Mouse (Mus musculus) spleen, adult 2 months (tissue): Measurements from ENCODE around the gene Sorbs1.

Experiments
- CTCF ChIP-seq: fragments of 200-500 bp; IDR thresholded peaks from 2 replicates; pipeline ENCODE4 v1.5.1; 2011; ENCODE audit warnings: mild to moderate bottlenecking, inconsistent platforms; ENCODE audit not compliant: insufficient read depth, insufficient read length, insufficient replicate concordance; ENCODE audit errors: extremely low read depth
- POLR2A ChIP-seq: fragments of 200-500 bp; IDR thresholded peaks from 2 replicates; pipeline ENCODE4 v1.6.1; 2011; ENCODE audit warnings: low read depth, low read length, inconsistent platforms

DNA sequence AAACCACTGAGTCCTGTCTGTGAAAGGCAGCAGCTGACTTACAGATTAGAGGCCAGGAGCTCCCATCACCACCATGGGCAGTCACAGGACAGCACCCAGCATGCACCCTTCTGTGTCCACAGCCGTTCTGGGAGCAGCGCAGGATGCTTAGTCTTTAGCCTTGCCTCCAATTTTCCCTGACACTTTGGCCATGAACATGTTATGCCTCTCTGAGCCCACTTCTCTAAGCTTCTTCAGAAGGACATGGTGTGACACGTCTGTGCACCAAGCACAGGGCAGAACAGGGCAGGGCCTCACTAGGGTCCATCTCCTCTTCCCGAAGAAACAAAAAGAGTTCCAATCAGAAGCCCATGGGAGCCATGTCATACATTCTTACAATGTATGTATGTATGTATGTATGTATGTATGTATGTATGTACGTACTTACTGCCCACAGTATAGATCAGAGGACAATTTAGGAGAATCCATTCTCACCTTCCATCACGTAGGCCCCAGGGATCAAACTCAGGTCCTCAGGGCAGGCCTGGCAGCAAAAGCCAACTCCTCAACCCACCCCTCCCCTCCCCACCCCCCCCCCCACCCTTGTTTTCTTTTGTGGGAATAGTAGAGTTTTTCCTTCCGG lies 266.8 kb downstream of the Sorbs1 start:
- TF ChIP-seq CTCF (no peak), POLR2A (no peak)
